35 mouse cellular contexts compared by ENCODE assay signal in genomic region chr3:135614376-135614775, GRCm38 (mm10).
"Had no signal": no experiment of that assay in that cellular context is flagged by ENCODE, and none has a peak within 500 bp of the region (broad histone marks: within the 10 kb centered on the region; RNA-seq: fewer than 3 reads in every experiment).

No protein-coding gene starts in this region.

- DNase-seq: heart, postnatal 10 days; heart, postnatal 14 days; heart, postnatal 36 days; heart, postnatal 4 days; kidney, adult 11 months; kidney, adult 18-20 months; kidney, adult 2 months; kidney, adult 8-10 months; kidney, adult 9 months; kidney, postnatal 10 days; kidney, postnatal 14 days; kidney, postnatal 25 days; kidney, postnatal 36 days; kidney, postnatal 4 days; layer of hippocampus, adult 9-11 months; layer of hippocampus, postnatal 36 days had no signal

- H3K27me3 ChIP-seq: heart, embryonic 12.5 days; heart, embryonic 13.5 days; heart, embryonic 15.5 days; hindbrain, embryonic 12.5 days; hindbrain, embryonic 13.5 days; hindbrain, embryonic 15.5 days; intestine, embryonic 15.5 days; kidney, embryonic 15.5 days had no signal

- H3K9me3 ChIP-seq: heart, embryonic 10.5 days; heart, embryonic 12.5 days; heart, embryonic 13.5 days; heart, embryonic 15.5 days; hindbrain, embryonic 10.5 days; hindbrain, embryonic 12.5 days; hindbrain, embryonic 13.5 days; hindbrain, embryonic 15.5 days; intestine, embryonic 15.5 days; kidney, embryonic 15.5 days had no signal

- H3K4me1 ChIP-seq: heart, embryonic 13.5 days; heart, embryonic 15.5 days; hindbrain, embryonic 10.5 days; hindbrain, embryonic 12.5 days; hindbrain, embryonic 15.5 days; intestine, embryonic 15.5 days; kidney, embryonic 15.5 days had no signal

- H3K27ac ChIP-seq: heart, embryonic 10.5 days; heart, embryonic 13.5 days; heart, embryonic 15.5 days; hindbrain, embryonic 10.5 days; hindbrain, embryonic 12.5 days; hindbrain, embryonic 13.5 days; hindbrain, embryonic 14.5 days; hindbrain, embryonic 15.5 days; hindbrain, postnatal 0 days; intestine, embryonic 15.5 days; kidney, embryonic 15.5 days; kidney, postnatal 0 days; layer of hippocampus, adult 2 months had no signal

- H3K4me3 ChIP-seq: heart, embryonic 10.5 days; heart, embryonic 12.5 days; heart, embryonic 13.5 days; heart, embryonic 15.5 days; hindbrain, embryonic 10.5 days; hindbrain, embryonic 12.5 days; hindbrain, embryonic 13.5 days; hindbrain, embryonic 15.5 days; intestine, embryonic 15.5 days; kidney, embryonic 15.5 days; layer of hippocampus, adult 2 months had no signal

- ATAC-seq: hindbrain, embryonic 16.5 days; hindbrain, postnatal 0 days; inflammation-experienced regulatory T-cells, adult 6 months; intestine, embryonic 15.5 days; intestine, embryonic 16.5 days; intestine, postnatal 0 days had no signal

- H3K4me2 ChIP-seq: heart, embryonic 11.5 days; heart, embryonic 12.5 days; heart, embryonic 13.5 days; heart, embryonic 15.5 days; hindbrain, embryonic 12.5 days; hindbrain, embryonic 13.5 days; hindbrain, embryonic 14.5 days; hindbrain, embryonic 15.5 days; intestine, embryonic 15.5 days; kidney, embryonic 15.5 days had no signal

- H3K9ac ChIP-seq: heart, embryonic 12.5 days; heart, embryonic 13.5 days; heart, embryonic 15.5 days; hindbrain, embryonic 12.5 days; hindbrain, embryonic 13.5 days; hindbrain, embryonic 14.5 days; hindbrain, embryonic 15.5 days; intestine, embryonic 15.5 days; kidney, embryonic 15.5 days had no signal
